Mouse (Mus musculus) neural tube, embryonic 14.5 days (tissue): ENCODE results near the gene Nnmt. TPM values are rescaled to one million over a fixed set of nuclear protein-coding genes. Genes with fewer than 3 reads are reported as not detected.

Source experiments
- ATAC-seq: fragments of 200-750 bp; cut with Nextera tagmentation; 2 replicates; pipeline ENCODE4 v1.8.0; 2017; ENCODE audit warnings: low read depth, mild to moderate bottlenecking, moderate TSS enrichment, moderate library complexity
- H3K27ac ChIP-seq: fragments of 300-500 bp; sonication (generic); 2 replicates; pipeline ENCODE4 v1.5.1; 2014; ENCODE audit warnings: low read depth, mild to moderate bottlenecking, control low read depth, low read length, moderate library complexity, mixed read lengths
- H3K27me3 ChIP-seq: fragments of 300-500 bp; sonication (generic); 2 replicates; pipeline ENCODE4 v1.6.1; 2014; ENCODE audit warnings: low read length; ENCODE audit not compliant: control insufficient read depth, insufficient read depth
- H3K36me3 ChIP-seq: fragments of 300-500 bp; sonication (generic); 2 replicates; pipeline ENCODE4 v1.6.1; 2014; ENCODE audit warnings: low read length, mixed read lengths; ENCODE audit not compliant: control insufficient read depth, insufficient read depth
- H3K4me1 ChIP-seq: fragments of 300-500 bp; sonication (generic); 2 replicates; pipeline ENCODE4 v1.6.1; 2014; ENCODE audit warnings: low read length; ENCODE audit not compliant: control insufficient read depth, insufficient read depth
- H3K4me2 ChIP-seq: fragments of 300-500 bp; sonication (generic); 2 replicates; pipeline ENCODE4 v1.6.1; 2014; ENCODE audit warnings: mild to moderate bottlenecking, low read depth, low read length, control low read depth
- H3K4me3 ChIP-seq: fragments of 300-500 bp; sonication (generic); 2 replicates; pipeline ENCODE4 v1.5.1; 2014; ENCODE audit warnings: low read depth, low read length, control low read depth, mixed read lengths
- H3K9ac ChIP-seq: fragments of 300-500 bp; sonication (generic); replicated peaks from 2 replicates; pipeline ENCODE4 v1.6.1; 2014; ENCODE audit warnings: low read depth, mild to moderate bottlenecking, control low read depth, low read length, mixed read lengths
- H3K9me3 ChIP-seq: fragments of 300-500 bp; sonication (generic); 2 replicates; pipeline ENCODE4 v1.6.1; 2016; ENCODE audit warnings: low read length; ENCODE audit not compliant: control insufficient read depth
- WGBS: fragments of 180-500 bp; shearing (Covaris S2); extraction: QIAGEN DNeasy Blood & Tissue Kit; methylation state at CpG from one replicate; pipeline ENCODE4 v1.1.7; 2014; 5-methylcytosine and 5-hydroxymethylcytosine counted together
- polyA plus RNA-seq: library from polyadenylated mRNA; unstranded; fragments of >200 nt; fragmentation: Nextera tagmentation; extraction: Ambion mirVana; gene quantifications from 2 replicates; pipeline ENCODE4 v1.2.1, GENCODE M21; 2014

The Nnmt gene
- polyA plus RNA-seq, 1 experiment from 2014 or later = 0.44 TPM

DNA sequence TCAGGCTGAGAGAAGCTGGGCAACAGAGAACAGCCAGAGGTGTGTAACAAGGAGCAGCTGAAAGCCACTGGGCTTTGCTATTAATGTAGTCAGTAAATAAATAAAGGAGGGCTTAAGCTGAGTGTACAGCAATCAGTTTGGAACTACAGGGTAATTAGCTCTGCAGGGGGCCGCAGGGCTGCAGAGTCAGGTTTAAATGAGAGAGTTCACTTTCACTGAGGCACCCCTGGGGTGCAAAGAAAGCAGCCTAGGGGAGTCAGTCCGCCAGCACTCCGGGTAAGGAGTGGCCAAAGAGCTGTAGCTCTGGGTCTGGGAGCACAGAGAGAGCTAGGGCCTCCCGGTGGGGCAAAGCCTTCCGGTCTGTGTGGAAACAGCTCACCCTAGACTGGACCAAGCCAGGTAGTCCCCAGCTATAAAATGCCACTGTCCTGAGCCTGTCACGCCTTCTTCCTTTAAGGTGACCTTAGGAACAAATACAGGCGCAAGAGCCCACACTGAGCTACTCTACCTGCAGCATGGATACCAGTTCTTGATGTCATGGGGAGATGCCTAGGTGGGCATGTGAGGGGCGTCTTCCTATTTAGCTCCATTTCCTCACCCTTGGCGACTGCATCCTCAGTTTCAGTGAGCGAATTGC lies 42.8 kb upstream of the Nnmt start:
- Histone ChIP-seq H3K4me2 (no peak overlapping the region), H3K27me3 (no peaks in the 10 kb centered on the region), H3K9me3 (no peaks in the 10 kb centered on the region), H3K4me3 (no peak overlapping the region), H3K27ac (no peak overlapping the region), H3K4me1 (peaks cover 19% of the 10 kb centered on the region), H3K9ac (no peak overlapping the region), H3K36me3 (no peaks in the 10 kb centered on the region)
- WGBS = 19% methylated on average over 10 of the region's 10 CpGs
- no peak for ATAC-seq

DNA sequence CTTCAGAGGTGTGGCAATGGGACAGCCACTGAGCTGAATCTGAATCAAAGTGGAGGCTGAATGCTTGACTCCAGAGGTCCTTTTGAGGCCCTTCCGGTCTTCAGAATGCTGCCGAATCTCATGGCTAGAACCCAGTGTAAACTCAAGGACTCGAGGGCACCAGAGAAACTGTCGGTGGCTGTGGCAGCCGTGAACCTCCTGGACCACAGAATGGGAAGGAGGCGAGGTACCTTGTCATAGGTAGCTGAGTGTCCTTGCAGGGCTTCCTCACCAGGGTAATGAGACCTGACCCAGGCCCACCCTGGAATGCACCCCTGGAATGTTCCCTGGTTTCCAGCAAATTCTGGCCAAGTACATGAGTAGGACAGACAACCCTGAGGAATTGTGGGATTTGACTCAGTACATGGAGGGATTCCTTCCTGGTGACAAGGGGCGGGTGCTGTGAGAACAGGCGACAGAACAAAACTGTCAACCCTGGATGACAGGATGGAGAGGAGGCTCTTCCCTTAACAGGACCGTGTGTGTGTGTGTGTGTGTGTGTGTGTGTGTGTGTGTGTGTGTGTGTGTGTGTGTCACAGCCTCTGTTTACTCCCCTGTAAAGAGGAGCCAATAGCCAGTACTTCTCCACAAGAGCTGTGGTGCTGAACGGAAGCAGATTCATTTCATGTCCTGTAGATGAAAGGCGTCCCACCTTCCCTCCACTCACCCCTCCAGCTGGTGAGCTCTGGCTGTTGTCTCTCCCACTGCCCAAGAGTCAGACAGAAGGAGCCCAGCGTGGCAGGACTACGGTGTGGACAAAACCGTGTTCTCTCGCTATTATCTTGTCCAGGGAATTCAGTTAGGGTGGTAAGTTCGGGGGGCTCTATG lies 42.1 kb upstream of the Nnmt start:
- no peaks in the 10 kb centered on the region for H3K9me3 ChIP-seq
- no peaks in the 10 kb centered on the region for H3K27me3 ChIP-seq
- H3K4me2 ChIP-seq = no peak overlapping the region
- ATAC-seq = no peak
- peaks cover 19% of the 10 kb centered on the region for H3K4me1 ChIP-seq
- no peak overlapping the region for H3K27ac ChIP-seq
- 50% methylated on average over 16 of the region's 16 CpGs for WGBS
- no peak overlapping the region for H3K4me3 ChIP-seq
- no peak overlapping the region for H3K9ac ChIP-seq
- no peaks in the 10 kb centered on the region for H3K36me3 ChIP-seq

- 20% methylated on average over 4 of the region's 4 CpGs for WGBS
- ATAC-seq = peak; percentile 58; the same call in 1 of the 2 replicates
Observed at GRCm38 (mm10) chr9:48646251-48646650, 41.3 kb upstream of the Nnmt start.

GRCm38 (mm10) chr9:48645648-48646126 lies 40.7 kb upstream of the Nnmt start:
- H3K4me2 ChIP-seq = no peak overlapping the region

More at GRCm38 (mm10) chr9:48646251-48646650, 41.3 kb upstream of the Nnmt start:
- no peaks in the 10 kb centered on the region for H3K36me3 ChIP-seq
- no peaks in the 10 kb centered on the region for H3K27me3 ChIP-seq
- no peak overlapping the region for H3K4me2 ChIP-seq
- no peak overlapping the region for H3K4me3 ChIP-seq
- H3K4me1 ChIP-seq = peaks cover 19% of the 10 kb centered on the region
- no peak overlapping the region for H3K27ac ChIP-seq
- no peaks in the 10 kb centered on the region for H3K9me3 ChIP-seq
- H3K9ac ChIP-seq = no peak overlapping the region

GRCm38 (mm10) chr9:48644926-48645647 lies 40.1 kb upstream of the Nnmt start:
- Histone ChIP-seq H3K4me1 (peaks cover 19% of the 10 kb centered on the region), H3K9me3 (no peaks in the 10 kb centered on the region), H3K9ac (no peak overlapping the region), H3K4me3 (no peak overlapping the region), H3K27ac (no peak overlapping the region), H3K4me2 (no peak overlapping the region), H3K36me3 (no peaks in the 10 kb centered on the region), H3K27me3 (no peaks in the 10 kb centered on the region)
- 54% methylated on average over 13 of the region's 13 CpGs for WGBS
- ATAC-seq = no peak

More at GRCm38 (mm10) chr9:48645648-48646126, 40.7 kb upstream of the Nnmt start:
- WGBS = 62% methylated on average over 4 of the region's 4 CpGs
- Histone ChIP-seq H3K36me3 (no peaks in the 10 kb centered on the region), H3K27me3 (no peaks in the 10 kb centered on the region), H3K9ac (no peak overlapping the region), H3K4me3 (no peak overlapping the region), H3K9me3 (no peaks in the 10 kb centered on the region), H3K4me1 (peaks cover 19% of the 10 kb centered on the region), H3K27ac (no peak overlapping the region)
- no peak for ATAC-seq

- Histone ChIP-seq H3K27me3 (no peaks in the 10 kb centered on the region), H3K27ac (no peak overlapping the region), H3K36me3 (no peaks in the 10 kb centered on the region), H3K9me3 (no peaks in the 10 kb centered on the region), H3K4me2 (no peak overlapping the region), H3K4me1 (peaks cover 19% of the 10 kb centered on the region), H3K9ac (no peak overlapping the region), H3K4me3 (no peak overlapping the region)
- 87% methylated on average over 3 of the region's 3 CpGs for WGBS
- ATAC-seq = no peak
Observed at GRCm38 (mm10) chr9:48644376-48644775, 39.4 kb upstream of the Nnmt start.

DNA sequence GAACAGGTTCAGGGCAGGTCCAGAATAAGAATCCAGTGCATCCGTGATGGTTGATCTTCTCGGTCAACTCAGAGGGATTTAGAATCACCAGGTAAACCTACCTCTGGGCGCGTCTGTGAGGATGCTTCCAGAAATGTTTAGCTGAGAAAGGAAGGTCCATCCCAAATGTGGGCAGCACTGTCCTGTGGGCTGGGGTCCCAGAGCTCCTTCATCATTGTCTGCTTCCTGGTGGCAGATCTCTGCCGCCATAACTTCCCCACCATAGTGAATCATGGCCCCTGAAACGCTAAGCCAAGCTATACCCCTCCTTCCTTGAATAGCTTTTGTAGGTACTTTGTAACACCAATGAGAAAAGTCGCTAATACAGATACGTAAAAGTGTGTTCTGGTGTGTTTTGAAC lies 36.7 kb upstream of the Nnmt start:
- 93% methylated on average over 8 of the region's 8 CpGs for WGBS
- Histone ChIP-seq H3K27ac (no peak overlapping the region), H3K9ac (no peak overlapping the region), H3K4me2 (no peak overlapping the region), H3K4me3 (no peak overlapping the region), H3K9me3 (no peaks in the 10 kb centered on the region), H3K27me3 (no peaks in the 10 kb centered on the region), H3K4me1 (no peaks in the 10 kb centered on the region), H3K36me3 (no peaks in the 10 kb centered on the region)
- no peak for ATAC-seq

DNA sequence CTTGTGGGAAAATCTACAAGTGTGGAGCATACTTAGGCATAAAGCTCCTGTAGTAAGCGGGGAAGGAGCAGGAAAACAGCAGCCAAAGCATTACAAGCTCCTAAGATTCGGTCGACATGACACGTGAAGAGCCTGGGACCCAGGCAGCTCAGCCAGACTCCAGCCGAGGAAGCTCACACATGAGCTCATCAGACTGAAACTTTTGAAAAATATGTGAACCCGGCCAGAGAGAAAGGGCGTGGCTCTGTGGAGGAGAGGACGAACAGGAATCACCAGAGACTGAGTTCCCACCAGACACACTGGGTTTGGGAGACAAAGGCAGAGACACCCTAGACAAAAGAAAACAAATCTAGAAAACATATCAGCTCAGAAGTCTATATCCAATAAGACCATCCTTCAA lies 35.9 kb upstream of the Nnmt start:
- 87% methylated on average over 8 of the region's 8 CpGs for WGBS
- ATAC-seq = no peak
- no peaks in the 10 kb centered on the region for H3K4me1 ChIP-seq

More for the DNA sequence above, 35.9 kb upstream of the Nnmt start:
- Histone ChIP-seq H3K36me3 (no peaks in the 10 kb centered on the region), H3K27ac (no peak overlapping the region), H3K4me2 (no peak overlapping the region), H3K9me3 (no peaks in the 10 kb centered on the region), H3K9ac (no peak overlapping the region), H3K4me3 (no peak overlapping the region), H3K27me3 (no peaks in the 10 kb centered on the region)
